Mouse (Mus musculus) MEL (cell line): ENCODE measurements at regions not wholly inside any gene's neighbourhood (a gene's known extent, or its start where the extent isn't known, plus 50 kb on each side); places are given as distances from the start of the nearest gene placed in this dataset.

Experiments
- DNase-seq: peaks from one replicate; pipeline ENCODE4 v3.0.0; 2011; ENCODE audit warnings: low read depth, low spot score
- H3K27ac ChIP-seq: 2 replicates; pipeline ENCODE4 v1.5.1; 2012; ENCODE audit warnings: low read depth, mild to moderate bottlenecking, control low read depth, low read length, moderate library complexity; ENCODE audit not compliant: control insufficient read depth
- H3K27me3 ChIP-seq, 2 experiments: fragments of 150-350 bp in 1 of 2; sonication (generic) in 1 of 2; 2 replicates each; pipeline ENCODE4 v1.6.1; 2012; ENCODE audit warnings: low read length in 2 of 2, mild to moderate bottlenecking in 2 of 2, improper control_type of control experiment in 1 of 2, moderate library complexity in 1 of 2; ENCODE audit not compliant: insufficient read depth in 2 of 2, control insufficient read depth in 1 of 2
- H3K36me3 ChIP-seq, 2 experiments: 2 replicates each; pipeline ENCODE4 v1.6.1; 2012 to 2014; ENCODE audit warnings: low read length in 2 of 2, improper control_type of control experiment in 1 of 2, inconsistent platforms in 1 of 2, mild to moderate bottlenecking in 1 of 2; ENCODE audit not compliant: insufficient read depth in 2 of 2, control insufficient read depth in 1 of 2
- H3K4me1 ChIP-seq, 2 experiments: fragments of 150-350 bp in 1 of 2; sonication (generic) in 1 of 2; 2 replicates each; pipeline ENCODE4 v1.6.1; 2012; ENCODE audit warnings: low read length in 2 of 2, improper control_type of control experiment in 1 of 2, mild to moderate bottlenecking in 1 of 2; ENCODE audit not compliant: insufficient read depth in 2 of 2, control insufficient read depth in 1 of 2
- H3K4me3 ChIP-seq, 2 experiments: fragments of 150-350 bp in 1 of 2; sonication (generic) in 1 of 2; 2 replicates each; pipeline ENCODE4 v1.5.1; 2012; ENCODE audit warnings: low read depth in 2 of 2, low read length in 2 of 2, mild to moderate bottlenecking in 2 of 2, moderate library complexity in 2 of 2, control low read depth in 1 of 2, improper control_type of control experiment in 1 of 2; ENCODE audit not compliant: control insufficient read depth in 1 of 2, insufficient read depth in 1 of 2
- H3K79me2 ChIP-seq: 2 replicates; pipeline ENCODE4 v1.6.1; 2012; ENCODE audit warnings: mild to moderate bottlenecking, low read length, moderate library complexity; ENCODE audit not compliant: control insufficient read depth, poor library complexity, insufficient read depth
- H3K9ac ChIP-seq: 2 replicates; pipeline ENCODE4 v1.6.1; 2012; ENCODE audit warnings: low read depth, mild to moderate bottlenecking, control low read depth, low read length, moderate library complexity; ENCODE audit not compliant: control insufficient read depth, poor library complexity, severe bottlenecking
- H3K9me3 ChIP-seq: fragments of 150-350 bp; sonication (generic); replicated peaks from 2 replicates; pipeline ENCODE4 v1.6.1; 2012; ENCODE audit warnings: mild to moderate bottlenecking, low read length, improper control_type of control experiment, moderate library complexity; ENCODE audit not compliant: insufficient read depth
- CHD2 ChIP-seq: IDR thresholded peaks from 2 replicates; pipeline ENCODE4 v1.6.1; 2011; ENCODE audit warnings: low read length, improper control_type of control experiment
- CTCF ChIP-seq, 3 experiments: IDR thresholded peaks in 2 of 3; conservative IDR thresholded peaks in 1 of 3; 2 replicates each; pipeline ENCODE4 v1.5.1; 2011 to 2012; ENCODE audit warnings: low read length in 3 of 3, low read depth in 2 of 3, mild to moderate bottlenecking in 2 of 3, improper control_type of control experiment in 1 of 3, inconsistent platforms in 1 of 3, mixed read lengths in 1 of 3, moderate library complexity in 1 of 3; ENCODE audit not compliant: control insufficient read depth in 1 of 3, insufficient read depth in 1 of 3, poor library complexity in 1 of 3, severe bottlenecking in 1 of 3
- EP300 ChIP-seq, 2 experiments: IDR thresholded peaks; 2 replicates each; pipeline ENCODE4 v1.6.1; 2011; ENCODE audit warnings: improper control_type of control experiment in 2 of 2, low read length in 2 of 2, low read depth in 1 of 2, mild to moderate bottlenecking in 1 of 2
- ETS1 ChIP-seq: IDR thresholded peaks from 2 replicates; pipeline ENCODE4 v1.6.1; 2012; ENCODE audit warnings: low read depth, mild to moderate bottlenecking, inconsistent platforms, low read length, improper control_type of control experiment, moderate library complexity
- GABPA ChIP-seq: IDR thresholded peaks from 2 replicates; pipeline ENCODE4 v1.6.1; 2012; ENCODE audit warnings: low read depth, mild to moderate bottlenecking, inconsistent platforms, low read length, improper control_type of control experiment, moderate library complexity
- GATA1 ChIP-seq: IDR thresholded peaks from 2 replicates; pipeline ENCODE4 v1.6.1; 2011; ENCODE audit warnings: low read depth, low read length, improper control_type of control experiment
- JUND ChIP-seq: IDR thresholded peaks from 2 replicates; pipeline ENCODE4 v1.6.1; 2011; ENCODE audit warnings: low read depth, mild to moderate bottlenecking, improper control_type of control experiment, low read length
- KAT2A ChIP-seq: conservative IDR thresholded peaks from 2 replicates; pipeline ENCODE4 v1.6.1; 2012; ENCODE audit warnings: low read depth, low read length, improper control_type of control experiment, inconsistent platforms
- MAX ChIP-seq: IDR thresholded peaks from 2 replicates; pipeline ENCODE4 v1.6.1; 2011; ENCODE audit warnings: low read length, improper control_type of control experiment
- MAZ ChIP-seq: IDR thresholded peaks from 2 replicates; pipeline ENCODE4 v1.6.1; 2012; ENCODE audit warnings: low read depth, mild to moderate bottlenecking, inconsistent platforms, low read length, improper control_type of control experiment
- MEF2A ChIP-seq: IDR thresholded peaks from 2 replicates; pipeline ENCODE4 v1.6.1; 2014; ENCODE audit warnings: low read depth, mild to moderate bottlenecking, inconsistent platforms, low read length, improper control_type of control experiment; ENCODE audit not compliant: poor library complexity, insufficient replicate concordance, severe bottlenecking; ENCODE audit errors: extremely low read depth
- MXI1 ChIP-seq: IDR thresholded peaks from 2 replicates; pipeline ENCODE4 v1.6.1; 2011; ENCODE audit warnings: mild to moderate bottlenecking, low read depth, low read length, improper control_type of control experiment
- MYB ChIP-seq: IDR thresholded peaks from 2 replicates; pipeline ENCODE4 v1.6.1; 2011; ENCODE audit warnings: mild to moderate bottlenecking, low read depth, low read length, improper control_type of control experiment
- NRF1 ChIP-seq: IDR thresholded peaks from 2 replicates; pipeline ENCODE4 v1.6.1; 2014; ENCODE audit warnings: low read depth, mild to moderate bottlenecking, inconsistent platforms, low read length, improper control_type of control experiment, moderate library complexity; ENCODE audit not compliant: poor library complexity, insufficient read depth, severe bottlenecking
- POLR2A ChIP-seq, 2 experiments: IDR thresholded peaks; 2 replicates each; pipeline ENCODE4 v1.6.1; 2011 to 2012; ENCODE audit warnings: low read length in 2 of 2, mild to moderate bottlenecking in 2 of 2, control low read depth in 1 of 2, improper control_type of control experiment in 1 of 2, low read depth in 1 of 2, moderate library complexity in 1 of 2; ENCODE audit not compliant: control insufficient read depth in 1 of 2, insufficient read depth in 1 of 2, poor library complexity in 1 of 2
- POLR2AphosphoS2 ChIP-seq: IDR thresholded peaks from 2 replicates; pipeline ENCODE4 v1.6.1; 2011; ENCODE audit warnings: low read length, improper control_type of control experiment
- POLR2AphosphoS5 ChIP-seq: IDR thresholded peaks from 2 replicates; pipeline ENCODE4 v1.6.1; 2012; ENCODE audit warnings: low read depth, borderline replicate concordance, mild to moderate bottlenecking, inconsistent platforms, low read length, moderate library complexity, mixed read lengths
- RAD21 ChIP-seq: IDR thresholded peaks from 2 replicates; pipeline ENCODE4 v1.6.1; 2011; ENCODE audit warnings: mild to moderate bottlenecking, low read depth, low read length, improper control_type of control experiment
- SIN3A ChIP-seq: IDR thresholded peaks from 2 replicates; pipeline ENCODE4 v1.6.1; 2012; ENCODE audit warnings: low read length, improper control_type of control experiment, inconsistent platforms
- SMC3 ChIP-seq: IDR thresholded peaks from 2 replicates; pipeline ENCODE4 v1.6.1; 2011; ENCODE audit warnings: low read depth, low read length, improper control_type of control experiment
- TAL1 ChIP-seq: IDR thresholded peaks from 2 replicates; pipeline ENCODE4 v1.6.1; 2012; ENCODE audit warnings: mild to moderate bottlenecking, inconsistent platforms, low read length, moderate library complexity, mixed read lengths
- TBP ChIP-seq: IDR thresholded peaks from 2 replicates; pipeline ENCODE4 v1.8.0; 2011; ENCODE audit warnings: low read depth, low read length, improper control_type of control experiment
- TCF12 ChIP-seq: IDR thresholded peaks from 2 replicates; pipeline ENCODE4 v1.6.1; 2014; ENCODE audit warnings: low read depth, mild to moderate bottlenecking, inconsistent platforms, low read length, improper control_type of control experiment, moderate library complexity
- USF2 ChIP-seq, 2 experiments: IDR thresholded peaks; 2 replicates each; pipeline ENCODE4 v1.6.1; 2011 to 2012; ENCODE audit warnings: improper control_type of control experiment in 2 of 2, low read length in 2 of 2, borderline replicate concordance in 1 of 2, inconsistent platforms in 1 of 2, low read depth in 1 of 2, mild to moderate bottlenecking in 1 of 2; ENCODE audit not compliant: insufficient read depth in 1 of 2
- ZC3H11A ChIP-seq: IDR thresholded peaks from 2 replicates; pipeline ENCODE4 v1.6.1; 2012; ENCODE audit warnings: low read depth, mild to moderate bottlenecking, inconsistent platforms, low read length, improper control_type of control experiment
- ZMIZ1 ChIP-seq: IDR thresholded peaks from 2 replicates; pipeline ENCODE4 v1.6.1; 2012; ENCODE audit warnings: low read depth, mild to moderate bottlenecking, inconsistent platforms, low read length, improper control_type of control experiment, moderate library complexity

- DNase-seq = no peak
- H3K79me2 ChIP-seq = no peaks in the 10 kb centered on the region
- H3K9ac ChIP-seq = no peak overlapping the region
- H3K4me3 ChIP-seq = no peak overlapping the region
- no peaks in the 10 kb centered on the region for H3K36me3 ChIP-seq
- TF ChIP-seq CHD2 (no peak), GABPA (no peak), SIN3A (no peak), KAT2A (no peak), GATA1 (no peak), POLR2AphosphoS2 (no peak), ZC3H11A (no peak), NRF1 (no peak), MAX (no peak), TCF12 (no peak), TBP (no peak), SMC3 (no peak), MYB (no peak), POLR2AphosphoS5 (no peak)
- no peaks in the 10 kb centered on the region for H3K27me3 ChIP-seq
- H3K27ac ChIP-seq = no peak overlapping the region
- no peaks in the 10 kb centered on the region for H3K9me3 ChIP-seq
- H3K4me1 ChIP-seq = no peaks in the 10 kb centered on the region
Observed at GRCm38 (mm10) chr6:50054233-50054632, 55.8 kb upstream of the Mpp6 start.

DNA sequence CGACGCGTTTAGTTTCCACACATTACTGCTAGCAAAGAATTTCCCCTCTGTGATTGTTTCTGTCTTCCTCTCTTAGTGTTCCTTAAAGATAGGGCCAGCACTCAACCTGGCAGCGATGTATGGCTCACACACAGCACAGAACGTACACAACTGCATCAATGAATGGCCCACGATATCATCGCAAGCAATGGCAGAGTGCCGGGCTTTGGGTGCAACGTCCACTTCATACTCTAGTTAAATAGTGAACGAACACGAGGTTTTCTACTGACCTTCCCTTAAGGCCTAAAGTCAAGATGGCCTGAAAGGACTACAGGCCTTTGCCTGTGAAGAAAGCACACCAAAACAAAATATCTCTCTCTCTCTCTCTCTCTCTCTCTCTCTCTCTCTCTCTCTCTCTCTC is 51.4 kb upstream of the Mpp6 start:
- H3K27ac ChIP-seq = no peak overlapping the region
- no peak for DNase-seq
- H3K4me1 ChIP-seq = no peaks in the 10 kb centered on the region
- no peak overlapping the region for H3K4me3 ChIP-seq
- H3K9me3 ChIP-seq = no peaks in the 10 kb centered on the region
- no peaks in the 10 kb centered on the region for H3K36me3 ChIP-seq
- TF ChIP-seq EP300 (IDR thresholded peaks at IDR 0.05; ENCODE audit: low read depth in 1 of 2, low read length in 2 of 2) (no peak), TBP (no peak)
- no peak overlapping the region for H3K9ac ChIP-seq
- H3K27me3 ChIP-seq = no peaks in the 10 kb centered on the region
- no peaks in the 10 kb centered on the region for H3K79me2 ChIP-seq

DNA sequence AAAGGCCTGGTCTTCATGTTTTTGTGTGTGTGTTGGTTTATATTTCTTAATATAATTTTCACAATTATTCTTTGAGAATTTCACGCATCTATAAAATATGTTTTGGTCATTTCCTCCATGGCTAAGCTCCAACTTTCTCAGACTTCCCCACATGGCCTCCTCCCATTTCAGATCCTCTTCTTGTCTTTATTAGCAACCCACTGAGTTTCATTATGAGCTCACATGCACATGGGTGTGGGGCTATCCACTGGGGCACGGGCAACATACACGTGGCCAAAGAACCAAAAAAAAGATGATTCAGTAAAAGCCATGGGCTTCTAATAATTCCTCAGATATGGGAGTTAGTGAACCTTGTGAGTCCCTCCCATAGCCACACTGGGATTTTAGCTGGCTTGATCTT is 50.1 kb upstream of the Mpp6 start:
- Histone ChIP-seq H3K9me3 (no peaks in the 10 kb centered on the region), H3K4me1 (no peaks in the 10 kb centered on the region), H3K9ac (no peak overlapping the region), H3K4me3 (no peak overlapping the region), H3K27ac (no peak overlapping the region), H3K36me3 (no peaks in the 10 kb centered on the region), H3K27me3 (no peaks in the 10 kb centered on the region), H3K79me2 (no peaks in the 10 kb centered on the region)
- no peak for DNase-seq
- TF ChIP-seq NRF1 (no peak), MAZ (no peak), POLR2A (IDR thresholded peaks at IDR 0.05; ENCODE audit: control insufficient read depth in 1 of 2, insufficient read depth in 1 of 2, low read depth in 1 of 2, low read length in 2 of 2, poor library complexity in 1 of 2) (no peak), GABPA (no peak), SIN3A (no peak), RAD21 (no peak), MYB (no peak), KAT2A (no peak), ZMIZ1 (no peak), MXI1 (no peak), TAL1 (no peak), POLR2AphosphoS5 (no peak), SMC3 (no peak), ETS1 (no peak), MEF2A (no peak), JUND (no peak), USF2 (IDR thresholded peaks at IDR 0.05; ENCODE audit: borderline replicate concordance in 1 of 2, insufficient read depth in 1 of 2, low read depth in 1 of 2, low read length in 2 of 2) (no peak), CTCF (IDR thresholded peaks at IDR 0.05 in 2 of 3, conservative IDR thresholded peaks at IDR 0.05 in 1 of 3; ENCODE audit: control insufficient read depth in 1 of 3, insufficient read depth in 1 of 3, low read depth in 2 of 3, low read length in 3 of 3, poor library complexity in 1 of 3, severe bottlenecking in 1 of 3) (no peak)
